Mouse (Mus musculus) adipose tissue, adult 10 weeks (tissue): Measurements from ENCODE around the gene Heatr9. TPM values are rescaled to one million over a fixed set of nuclear protein-coding genes. Genes with fewer than 3 reads are reported as not detected.

ENCODE experiments used
- polyA plus RNA-seq: library from polyadenylated mRNA; stranded (reverse); fragments of 350-450 nt; fragmentation: Illumina TruSeq; extraction: RNeasy Lipid Tissue Mini Kit (QIAGEN cat#74804); gene quantifications from one replicate; pipeline ENCODE4 v1.2.3, GENCODE M21; 2014; ENCODE audit warnings: low read depth, low replicate concordance

Gene Heatr9
- 0.52 TPM for polyA plus RNA-seq

DNA sequence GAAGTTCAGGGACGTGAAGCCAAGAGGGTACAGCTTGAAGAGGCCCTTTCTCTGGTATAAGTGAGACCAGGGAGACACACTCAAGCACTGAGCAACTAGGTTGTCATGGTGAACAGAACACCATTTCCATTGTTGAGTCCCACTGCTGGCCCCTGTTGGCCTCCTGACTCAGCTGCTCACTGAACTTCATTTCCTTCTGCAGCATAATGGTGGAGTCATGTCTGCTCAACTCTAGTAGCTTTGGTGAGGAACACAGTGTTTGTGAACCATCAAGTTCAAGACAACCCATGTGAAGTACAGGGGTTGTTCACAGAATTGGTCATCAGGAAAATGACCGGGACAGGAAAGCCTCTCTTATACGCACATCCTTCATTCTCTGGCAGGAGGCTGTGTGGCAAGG, at the start of gene Heatr9:
TSS of gene Heatr9 (minus strand) at position 101 of the 400 bp plus-strand sequence.

DNA sequence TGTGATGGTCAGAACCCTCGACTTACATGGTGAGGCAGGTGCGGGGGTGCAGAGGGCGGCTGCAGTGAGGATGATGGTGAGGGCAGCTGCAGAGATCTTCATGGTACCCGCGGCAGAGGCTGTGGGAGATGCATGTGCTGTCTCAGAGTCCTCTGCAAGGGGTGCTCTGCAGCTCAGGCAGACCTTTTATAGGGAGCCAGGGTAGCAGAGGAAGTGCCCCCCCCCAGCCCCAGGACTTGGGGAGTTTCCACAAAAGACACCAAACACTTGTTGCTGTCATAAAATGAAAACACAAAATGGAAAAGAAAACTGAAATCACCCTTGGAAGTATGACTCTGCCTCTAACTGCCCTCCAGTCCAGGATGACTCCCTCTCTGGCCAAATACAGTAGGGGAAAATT, 8.4 kb upstream of the Heatr9 start, which contains the start of gene Ccl5:
TSS of gene Ccl5 (minus strand) at position 159 of the 400 bp plus-strand sequence.

DNA sequence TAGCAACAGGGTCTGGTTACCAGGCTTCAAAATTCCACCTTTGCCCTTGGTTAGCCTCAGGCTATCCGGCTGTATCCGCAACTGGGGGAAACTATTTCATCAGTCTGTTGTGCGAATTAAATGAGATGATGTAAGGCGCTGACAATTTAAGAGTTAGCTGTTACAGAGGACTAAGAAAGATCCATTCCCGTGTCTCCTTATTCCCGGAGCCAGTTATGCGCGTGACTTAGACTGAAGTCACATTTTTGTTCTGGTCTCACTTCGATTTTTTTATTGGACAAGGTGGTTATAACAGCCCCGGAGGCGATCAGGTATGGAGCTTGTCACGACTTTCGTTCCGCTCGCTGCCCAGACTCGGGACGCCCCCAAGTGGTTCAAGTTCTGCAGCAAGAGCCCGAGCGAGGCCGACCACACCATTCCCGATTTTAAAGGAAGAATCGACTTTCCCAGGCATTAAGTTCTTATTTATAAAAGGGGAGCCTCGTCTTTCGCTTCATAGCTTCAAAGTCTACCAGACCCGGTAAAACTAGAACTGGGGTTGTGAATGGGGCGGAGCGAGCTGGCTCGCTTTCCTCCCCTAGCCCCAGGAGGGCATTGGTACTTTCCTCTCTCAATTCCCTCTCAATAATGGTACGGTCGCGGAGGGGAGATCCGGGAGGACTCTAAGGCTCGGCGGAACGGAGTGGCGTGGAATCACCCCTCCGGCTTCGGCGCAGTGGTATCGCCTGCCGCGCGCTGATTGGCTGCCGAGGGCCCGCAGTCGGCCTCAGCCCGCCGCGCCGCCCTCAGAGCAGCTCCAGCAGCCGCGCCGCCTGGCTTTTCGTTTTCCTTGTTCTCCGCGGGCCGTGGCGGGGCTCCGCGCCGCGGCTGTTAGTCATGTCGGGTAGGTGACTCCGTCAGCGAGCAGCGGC, 49.4 kb downstream of the Heatr9 start, which contains the start of gene Taf15:
TSS of gene Taf15 (plus strand) at position 763 of the 911 bp plus-strand sequence.

DNA sequence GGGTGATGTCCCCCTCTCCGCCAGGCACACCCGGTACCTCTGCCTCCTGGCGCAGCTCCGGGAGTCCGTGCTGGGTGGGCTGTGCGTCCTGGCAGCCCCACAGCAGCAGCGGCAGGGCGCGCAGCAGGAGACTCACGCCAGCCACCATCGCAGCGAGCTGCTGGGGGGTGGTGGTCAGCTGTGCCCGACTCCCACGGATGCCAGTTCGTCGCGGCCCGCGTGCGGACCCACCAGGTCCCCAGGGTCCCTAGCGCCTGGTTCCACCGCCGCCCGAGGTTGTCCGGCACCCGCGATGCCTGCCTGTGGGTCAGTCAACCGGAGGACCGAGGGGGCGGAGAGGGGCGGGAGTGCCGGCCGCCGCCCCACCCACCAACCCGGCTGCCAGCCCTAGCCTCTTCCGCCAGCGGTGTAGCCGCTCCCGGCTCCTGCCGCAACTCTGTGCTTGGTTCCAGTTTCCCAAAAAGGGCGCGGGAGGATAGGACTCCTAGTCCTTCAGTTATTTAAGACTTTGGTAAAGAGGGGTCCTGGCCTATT, 59.2 kb downstream of the Heatr9 start, which contains the start of gene Mmp28:
TSS of gene Mmp28 (minus strand) at position 361 of the 534 bp plus-strand sequence.

Other genes with a start within 250 kb of the Heatr9 start
- gene Slfn14, start 235.4 kb downstream of the Heatr9 start, polyA plus RNA-seq, result not detected
- 68.6 TPM for gene Ap2b1, start 223.2 kb downstream of the Heatr9 start, polyA plus RNA-seq
- 13.5 TPM for gene Pex12, start 219.6 kb downstream of the Heatr9 start, polyA plus RNA-seq
- 1.4 TPM for gene Rasl10b, start 113.0 kb downstream of the Heatr9 start, polyA plus RNA-seq
- gene Gas2l2, start 92.7 kb downstream of the Heatr9 start, polyA plus RNA-seq, result 0.69 TPM
- gene 1700020L24Rik, start 84.5 kb downstream of the Heatr9 start, polyA plus RNA-seq, result 4.3 TPM
- gene Mmp28, start 59.1 kb downstream of the Heatr9 start, polyA plus RNA-seq, result 13.5 TPM
- gene Taf15, start 49.1 kb downstream of the Heatr9 start, polyA plus RNA-seq, result 56.9 TPM
- 11.4 TPM for gene Ccl5, start 8.3 kb upstream of the Heatr9 start, polyA plus RNA-seq
- gene Ccl9, start 56.5 kb upstream of the Heatr9 start, polyA plus RNA-seq, result 53.5 TPM
- gene Ccl6, start 70.9 kb upstream of the Heatr9 start, polyA plus RNA-seq, result 125 TPM
- not detected for gene Rpl9-ps1, start 123.4 kb upstream of the Heatr9 start, polyA plus RNA-seq
- 0.46 TPM for gene Ccl3, start 127.2 kb upstream of the Heatr9 start, polyA plus RNA-seq
- not detected for gene Ccl4, start 140.4 kb upstream of the Heatr9 start, polyA plus RNA-seq
- gene Wfdc17, start 181.8 kb upstream of the Heatr9 start, polyA plus RNA-seq, result 38.3 TPM
- 0.89 TPM for gene Wfdc18, start 186.8 kb upstream of the Heatr9 start, polyA plus RNA-seq
- 111 TPM for gene Wfdc21, start 224.8 kb upstream of the Heatr9 start, polyA plus RNA-seq
- gene Heatr6, start 231.5 kb upstream of the Heatr9 start, polyA plus RNA-seq, result 9.0 TPM